Mouse (Mus musculus) CH12.LX (cell line): Measurements from ENCODE around the gene Aspscr1.
"Not testable (repeated sequence)": the region's sequence is repeated elsewhere in the genome, so short reads cannot be mapped to it uniquely, and the experiment has no call there.

Experiments used
- CTCF ChIP-seq, 2 experiments: IDR thresholded peaks in 1 of 2; conservative IDR thresholded peaks in 1 of 2; 2 replicates each; pipeline ENCODE4 v1.5.1; 2011 to 2012; ENCODE audit warnings: low read depth in 2 of 2, low read length in 2 of 2, improper control_type of control experiment in 1 of 2, inconsistent platforms in 1 of 2, mild to moderate bottlenecking in 1 of 2, moderate library complexity in 1 of 2
- EP300 ChIP-seq: IDR thresholded peaks from 2 replicates; pipeline ENCODE4 v1.6.1; 2011; ENCODE audit warnings: low read length, improper control_type of control experiment
- GABPA ChIP-seq: IDR thresholded peaks from 2 replicates; pipeline ENCODE4 v1.6.1; 2012; ENCODE audit warnings: low read depth, low read length, improper control_type of control experiment, inconsistent platforms; ENCODE audit not compliant: insufficient replicate concordance
- JUND ChIP-seq: conservative IDR thresholded peaks from 2 replicates; pipeline ENCODE4 v1.6.1; 2011; ENCODE audit warnings: low read depth, low read length, improper control_type of control experiment
- POLR2A ChIP-seq: IDR thresholded peaks from 2 replicates; pipeline ENCODE4 v1.6.1; 2011; ENCODE audit warnings: low read depth, mild to moderate bottlenecking, improper control_type of control experiment, low read length

DNA sequence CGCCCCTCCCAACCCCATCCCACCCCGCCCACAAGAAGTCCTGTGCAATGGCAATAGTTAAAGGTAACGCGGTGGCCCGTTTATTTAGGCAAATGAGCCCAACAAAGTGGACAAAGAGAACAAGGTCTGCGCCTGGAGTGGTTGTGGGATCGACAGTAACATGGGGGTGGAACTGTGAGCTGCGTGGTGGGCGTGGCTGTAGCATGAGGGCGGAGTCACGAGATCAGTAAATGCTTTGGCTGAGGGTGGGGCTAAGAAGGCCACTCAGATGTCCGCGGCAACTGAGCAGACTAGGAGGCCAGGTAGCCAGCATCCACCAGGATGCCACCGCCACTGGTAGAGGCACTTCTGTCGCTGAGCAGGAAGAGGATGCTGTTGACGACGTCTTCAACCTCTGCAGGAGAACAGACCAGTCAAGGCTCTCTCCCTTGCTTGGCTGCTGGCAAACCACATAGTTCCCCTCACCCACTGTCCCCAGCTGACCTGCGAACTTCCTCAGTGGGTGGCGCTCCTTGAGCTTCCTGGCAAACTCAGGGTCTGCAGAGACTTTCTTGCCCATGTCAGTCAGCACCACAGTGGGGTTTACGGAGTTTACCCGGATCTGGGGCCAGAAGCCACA lies 56.8 kb downstream of the Aspscr1 start:
- not testable (repeated sequence) for TF ChIP-seq CTCF (conservative IDR thresholded peaks at IDR 0.05 in 1 of 2, IDR thresholded peaks at IDR 0.05 in 1 of 2; ENCODE audit: low read depth in 2 of 2, low read length in 2 of 2); EP300; POLR2A; GABPA; JUND
